Mouse (Mus musculus): ENCODE measurements at regions not wholly inside any gene's neighbourhood (a gene's known extent, or its start where the extent isn't known, plus 50 kb on each side); places are given as distances from the start of the nearest gene placed in this dataset.

GRCm38 (mm10) chr14:76836271-76836670 is 200.3 kb upstream of the Ccdc122 start:
- peaks cover 9% of the 10 kb centered on the region; the same call in 1 of the 2 replicates for H3K4me1 ChIP-seq
- ATAC-seq (replicated peaks), result no peak
- H3K36me3 ChIP-seq, result no peaks in the 10 kb centered on the region
- H3K9me3 ChIP-seq, result no peaks in the 10 kb centered on the region
- WGBS, result 88% methylated on average over 2 of the region's 2 CpGs
- H3K4me2 ChIP-seq (replicated peaks), result no peak overlapping the region
- H3K27ac ChIP-seq (replicated peaks), result no peak overlapping the region
- no peak overlapping the region for H3K9ac ChIP-seq (replicated peaks)
- H3K27me3 ChIP-seq, result no peaks in the 10 kb centered on the region
- H3K4me3 ChIP-seq, result no peak overlapping the region

- ATAC-seq (replicated peaks), result no peak
- WGBS, result 74% methylated on average over 6 of the region's 6 CpGs
- Histone ChIP-seq H3K9ac (replicated peaks) (no peak overlapping the region), H3K4me2 (replicated peaks) (no peak overlapping the region), H3K27me3 (no peaks in the 10 kb centered on the region), H3K36me3 (no peaks in the 10 kb centered on the region), H3K27ac (replicated peaks) (no peak overlapping the region), H3K4me1 (peaks cover 9% of the 10 kb centered on the region; the same call in 1 of the 2 replicates), H3K9me3 (no peaks in the 10 kb centered on the region), H3K4me3 (no peak overlapping the region)
Observed at GRCm38 (mm10) chr14:76834084-76834483, 202.5 kb upstream of the Ccdc122 start.

GRCm38 (mm10) chr14:76829161-76829510 is 207.4 kb upstream of the Ccdc122 start:
- no peak for ATAC-seq (replicated peaks)
- WGBS, result 80% methylated on average over 1 of the region's 1 CpGs
- no peaks in the 10 kb centered on the region for H3K4me1 ChIP-seq

GRCm38 (mm10) chr14:76828453-76829160 is 208.0 kb upstream of the Ccdc122 start:
- no peaks in the 10 kb centered on the region for H3K27me3 ChIP-seq
- H3K4me1 ChIP-seq, result no peaks in the 10 kb centered on the region
- H3K36me3 ChIP-seq, result no peaks in the 10 kb centered on the region
- H3K9ac ChIP-seq (replicated peaks), result no peak overlapping the region
- H3K9me3 ChIP-seq, result no peaks in the 10 kb centered on the region
- 83% methylated on average over 10 of the region's 10 CpGs for WGBS
- H3K4me2 ChIP-seq (replicated peaks), result no peak overlapping the region
- ATAC-seq (replicated peaks), result no peak
- H3K27ac ChIP-seq (replicated peaks), result no peak overlapping the region
- no peak overlapping the region for H3K4me3 ChIP-seq

More at GRCm38 (mm10) chr14:76829161-76829510, 207.4 kb upstream of the Ccdc122 start:
- no peak overlapping the region for H3K27ac ChIP-seq (replicated peaks)
- no peaks in the 10 kb centered on the region for H3K36me3 ChIP-seq
- H3K27me3 ChIP-seq, result no peaks in the 10 kb centered on the region
- H3K4me3 ChIP-seq, result no peak overlapping the region
- no peak overlapping the region for H3K4me2 ChIP-seq (replicated peaks)
- no peak overlapping the region for H3K9ac ChIP-seq (replicated peaks)
- no peaks in the 10 kb centered on the region for H3K9me3 ChIP-seq

GRCm38 (mm10) chr14:76824066-76824465 is 212.5 kb upstream of the Ccdc122 start:
- Histone ChIP-seq H3K9ac (replicated peaks) (no peak overlapping the region), H3K4me1 (peaks cover 5% of the 10 kb centered on the region), H3K4me3 (no peak overlapping the region), H3K9me3 (no peaks in the 10 kb centered on the region), H3K27ac (replicated peaks) (no peak overlapping the region), H3K4me2 (replicated peaks) (no peak overlapping the region), H3K27me3 (no peaks in the 10 kb centered on the region), H3K36me3 (no peaks in the 10 kb centered on the region)
- 95% methylated on average over 3 of the region's 3 CpGs for WGBS
- ATAC-seq (replicated peaks), result no peak

GRCm38 (mm10) chr14:76822766-76823325 is 213.7 kb upstream of the Ccdc122 start:
- Histone ChIP-seq H3K4me2 (replicated peaks) (no peak overlapping the region), H3K9me3 (no peaks in the 10 kb centered on the region), H3K9ac (replicated peaks) (no peak overlapping the region), H3K36me3 (no peaks in the 10 kb centered on the region), H3K27ac (replicated peaks) (no peak overlapping the region), H3K4me3 (no peak overlapping the region), H3K27me3 (no peaks in the 10 kb centered on the region), H3K4me1 (peaks cover 10% of the 10 kb centered on the region)
- ATAC-seq (replicated peaks), result no peak
- WGBS, result 79% methylated on average over 9 of the region's 9 CpGs

- H3K4me2 ChIP-seq (replicated peaks), result no peak overlapping the region
- no peak overlapping the region for H3K27ac ChIP-seq (replicated peaks)
- no peaks in the 10 kb centered on the region for H3K36me3 ChIP-seq
- H3K27me3 ChIP-seq, result no peaks in the 10 kb centered on the region
- H3K4me3 ChIP-seq, result no peak overlapping the region
- H3K4me1 ChIP-seq, result peaks cover 10% of the 10 kb centered on the region
- H3K9ac ChIP-seq (replicated peaks), result no peak overlapping the region
- ATAC-seq (replicated peaks), result no peak
- WGBS, result 88% methylated on average over 8 of the region's 8 CpGs
- H3K9me3 ChIP-seq, result no peaks in the 10 kb centered on the region
Observed at GRCm38 (mm10) chr14:76821892-76822291, 214.7 kb upstream of the Ccdc122 start.

GRCm38 (mm10) chr14:76821484-76821883 is 215.1 kb upstream of the Ccdc122 start:
- Histone ChIP-seq H3K27ac (replicated peaks) (no peak overlapping the region), H3K4me3 (no peak overlapping the region), H3K4me1 (peaks cover 10% of the 10 kb centered on the region), H3K4me2 (replicated peaks) (no peak overlapping the region), H3K36me3 (no peaks in the 10 kb centered on the region), H3K9ac (replicated peaks) (no peak overlapping the region), H3K9me3 (no peaks in the 10 kb centered on the region), H3K27me3 (no peaks in the 10 kb centered on the region)
- ATAC-seq (replicated peaks), result no peak
- 93% methylated on average over 7 of the region's 7 CpGs for WGBS

GRCm38 (mm10) chr14:76820989-76821388 is 215.6 kb upstream of the Ccdc122 start:
- ATAC-seq (replicated peaks), result no peak
- H3K27ac ChIP-seq (replicated peaks), result no peak overlapping the region
- no peaks in the 10 kb centered on the region for H3K27me3 ChIP-seq
- peaks cover 10% of the 10 kb centered on the region for H3K4me1 ChIP-seq
- no peak overlapping the region for H3K9ac ChIP-seq (replicated peaks)
- no peak overlapping the region for H3K4me2 ChIP-seq (replicated peaks)
- H3K4me3 ChIP-seq, result no peak overlapping the region
- WGBS, result 83% methylated on average over 6 of the region's 6 CpGs
- H3K36me3 ChIP-seq, result no peaks in the 10 kb centered on the region
- H3K9me3 ChIP-seq, result no peaks in the 10 kb centered on the region

GRCm38 (mm10) chr14:76819690-76820089 is 216.9 kb upstream of the Ccdc122 start:
- no peak overlapping the region for H3K9ac ChIP-seq (replicated peaks)

GRCm38 (mm10) chr14:76818256-76819010 is 218.1 kb upstream of the Ccdc122 start:
- Histone ChIP-seq H3K36me3 (no peaks in the 10 kb centered on the region), H3K9me3 (no peaks in the 10 kb centered on the region), H3K27ac (replicated peaks) (no peak overlapping the region), H3K9ac (replicated peaks) (no peak overlapping the region), H3K4me2 (replicated peaks) (no peak overlapping the region), H3K4me1 (peaks cover 10% of the 10 kb centered on the region), H3K4me3 (no peak overlapping the region), H3K27me3 (no peaks in the 10 kb centered on the region)
- ATAC-seq (replicated peaks), result no peak
- 75% methylated on average over 10 of the region's 10 CpGs for WGBS

More at GRCm38 (mm10) chr14:76819690-76820089, 216.9 kb upstream of the Ccdc122 start:
- Histone ChIP-seq H3K9me3 (no peaks in the 10 kb centered on the region), H3K4me1 (peaks cover 10% of the 10 kb centered on the region), H3K27me3 (no peaks in the 10 kb centered on the region), H3K27ac (replicated peaks) (0 out of 2 replicates have a peak overlapping the region, but pooled peaks have one; percentile 8), H3K4me3 (no peak overlapping the region), H3K4me2 (replicated peaks) (no peak overlapping the region), H3K36me3 (no peaks in the 10 kb centered on the region)
- ATAC-seq (replicated peaks), result peak; percentile 51; the same call in 1 of the 2 replicates
- WGBS, result 5% methylated on average over 8 of the region's 8 CpGs

GRCm38 (mm10) chr14:76817189-76817772 is 219.3 kb upstream of the Ccdc122 start:
- H3K4me1 ChIP-seq, result peaks cover 10% of the 10 kb centered on the region
- no peaks in the 10 kb centered on the region for H3K36me3 ChIP-seq
- ATAC-seq (replicated peaks), result no peak
- no peak overlapping the region for H3K27ac ChIP-seq (replicated peaks)
- H3K9me3 ChIP-seq, result no peaks in the 10 kb centered on the region
- H3K9ac ChIP-seq (replicated peaks), result no peak overlapping the region
- no peak overlapping the region for H3K4me3 ChIP-seq
- WGBS, result 66% methylated on average over 5 of the region's 5 CpGs
- H3K27me3 ChIP-seq, result no peaks in the 10 kb centered on the region
- no peak overlapping the region for H3K4me2 ChIP-seq (replicated peaks)
